Mouse (Mus musculus) hematopoietic stem cell, adult 5-6 weeks (primary cell): Measurements from ENCODE around the gene Stard13. TPM values are rescaled to one million over a fixed set of nuclear protein-coding genes. Genes with fewer than 3 reads are reported as not detected.
A peak's percentile ranks its signal among the peaks of the same experiment; 100 is the strongest.

Source experiments
- ATAC-seq, 2 experiments: fragments of 125-278 bp in 1 of 2; replicated peaks in 1 of 2; 2 replicates each; pipeline ENCODE4 v1.8.0; 2016 to 2017; ENCODE audit warnings: inconsistent platforms in 2 of 2, mild to moderate bottlenecking in 2 of 2, moderate number of reproducible peaks in 2 of 2, low read depth in 1 of 2, moderate TSS enrichment in 1 of 2; ENCODE audit not compliant: low FRiP score in 2 of 2, poor library complexity in 2 of 2, severe bottlenecking in 2 of 2, insufficient read depth in 1 of 2, low TSS enrichment in 1 of 2
- total RNA-seq: library from RNA; stranded (forward); fragments of 172-1452, 232-1000 nt; gene quantifications from 2 replicates; pipeline ENCODE4 v1.2.3, GENCODE M21; 2017

Stard13 gene
- total RNA-seq, 1 experiment from 2014 or later: 0.30 TPM

DNA sequence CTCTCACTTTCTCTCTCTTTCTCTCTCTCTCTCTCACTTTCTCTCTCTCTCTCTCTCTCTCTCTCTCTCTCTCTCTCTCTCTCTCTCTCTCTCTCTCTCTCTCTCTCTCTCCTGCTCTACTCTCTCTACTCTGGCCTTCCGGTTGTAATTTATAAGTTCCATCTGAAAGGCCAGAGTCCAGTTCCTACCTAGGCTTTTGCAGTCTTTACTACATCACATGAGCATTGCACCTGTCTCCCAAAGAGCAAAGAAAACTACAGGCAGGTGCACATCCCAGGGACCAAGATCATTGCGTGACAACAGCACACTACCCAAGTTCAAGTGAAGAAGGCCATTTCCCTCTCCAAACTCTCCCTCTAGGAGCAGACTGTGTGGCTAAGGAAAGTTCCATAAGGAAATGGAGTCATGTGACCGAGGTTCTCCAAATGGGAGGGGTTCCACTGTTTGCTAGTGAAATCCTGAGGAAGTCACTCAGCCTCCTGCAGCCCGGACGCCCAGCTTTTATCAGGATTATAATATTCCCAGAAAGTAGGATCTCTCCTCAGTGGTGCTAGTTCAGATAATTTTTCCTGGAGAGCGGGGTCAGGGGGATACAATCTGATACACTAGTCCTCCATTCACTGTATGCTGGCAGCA, 68.1 kb downstream of the Stard13 start:
- ATAC-seq: no peak

DNA sequence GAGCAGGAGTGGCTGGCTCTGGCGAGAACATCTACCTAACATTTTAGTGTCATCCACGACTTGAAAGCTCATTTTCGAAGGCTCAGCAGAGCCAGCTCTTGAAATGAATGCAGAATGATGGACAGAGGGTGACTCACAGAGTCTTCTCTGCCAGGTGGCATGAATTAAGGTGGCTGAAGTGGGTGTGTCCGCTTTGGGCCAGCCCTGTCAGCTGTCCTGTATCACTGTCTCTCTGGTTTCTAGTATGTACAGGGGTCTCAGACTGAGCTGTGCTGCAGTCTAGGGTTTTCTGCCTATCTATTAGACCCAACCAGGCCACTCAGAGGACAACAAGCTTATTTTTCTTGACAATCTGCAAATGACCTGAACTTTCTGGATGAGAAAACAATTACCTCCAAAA, 68.8 kb downstream of the Stard13 start:
- ATAC-seq: no peak

DNA sequence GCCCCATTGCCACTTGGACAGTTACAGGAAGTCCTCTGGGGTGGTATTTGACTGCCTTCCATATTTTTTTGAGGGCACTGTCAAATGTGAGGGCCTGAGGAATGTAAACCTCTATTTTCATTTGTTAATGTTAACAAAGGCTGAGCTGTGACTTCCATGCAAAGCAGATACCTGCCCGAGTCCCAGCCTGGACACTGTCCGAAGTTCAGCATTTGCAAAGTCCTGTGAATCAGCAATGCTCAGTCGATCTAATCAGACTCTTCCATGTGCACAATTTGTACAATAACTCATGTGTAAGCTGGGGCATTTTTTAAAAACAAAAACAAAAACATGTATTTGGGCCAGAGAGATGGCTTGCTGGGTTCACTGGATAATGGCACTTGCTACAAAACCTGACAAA, 71.0 kb downstream of the Stard13 start:
- ATAC-seq: no peak

DNA sequence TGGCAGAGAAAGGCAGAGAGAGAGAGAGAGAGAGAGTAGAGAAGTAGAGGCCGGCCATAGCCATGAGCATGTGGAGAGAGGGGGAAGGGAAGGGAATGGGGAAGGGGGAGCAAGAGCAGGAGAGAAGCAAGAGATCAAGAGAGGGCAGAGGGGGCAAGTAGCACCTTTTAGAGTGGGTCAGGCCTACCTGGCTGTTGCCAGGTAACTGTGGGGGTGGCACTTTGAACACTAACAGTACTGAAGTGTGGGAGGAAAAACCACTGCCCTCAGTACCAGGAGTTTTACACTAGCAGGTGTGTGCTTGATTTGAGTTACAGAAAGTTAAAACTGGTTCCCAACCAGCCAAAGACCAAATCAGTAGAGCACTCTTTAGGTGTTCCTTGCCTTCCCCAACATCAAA, 78.4 kb downstream of the Stard13 start:
- ATAC-seq: no peak

DNA sequence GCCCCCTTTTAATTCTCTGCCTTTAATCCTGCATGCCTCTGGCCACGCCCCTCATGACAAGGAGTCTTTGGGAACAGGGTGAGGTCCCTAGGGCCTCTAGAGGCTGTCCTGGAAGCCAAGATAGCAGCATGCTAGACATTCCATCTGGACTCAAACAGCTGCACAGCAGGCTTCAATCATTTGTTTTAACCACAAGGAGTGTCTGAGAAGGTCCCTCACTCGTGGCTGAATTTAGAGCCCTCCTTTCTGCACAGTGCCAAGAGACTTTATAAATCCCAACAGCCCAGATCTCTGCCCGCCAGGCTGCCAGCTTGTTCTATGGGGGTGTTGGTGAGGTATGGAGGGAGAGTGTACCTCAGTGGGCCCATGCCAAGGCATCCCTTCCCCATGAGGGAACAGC, 78.9 kb downstream of the Stard13 start:
- no peak for ATAC-seq

DNA sequence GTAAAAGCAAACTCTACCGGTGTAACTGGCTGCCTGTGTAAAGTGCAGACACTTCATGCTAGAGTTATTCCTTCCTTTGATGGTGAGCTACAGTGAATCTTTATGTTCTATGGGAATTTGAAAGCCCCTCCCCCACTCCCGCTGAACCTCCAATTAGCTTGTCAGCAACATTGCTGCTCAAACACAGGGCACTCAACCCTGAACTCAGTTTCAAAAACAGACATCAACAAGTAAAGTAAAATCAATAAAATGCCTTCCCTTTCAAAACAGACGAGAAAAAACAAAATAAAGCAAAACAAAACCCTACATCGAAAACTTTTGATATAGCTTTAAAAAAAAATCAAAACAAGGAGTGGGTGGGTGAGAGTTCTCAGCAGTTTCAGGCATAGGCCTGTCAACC, 79.6 kb downstream of the Stard13 start:
- no peak for ATAC-seq

DNA sequence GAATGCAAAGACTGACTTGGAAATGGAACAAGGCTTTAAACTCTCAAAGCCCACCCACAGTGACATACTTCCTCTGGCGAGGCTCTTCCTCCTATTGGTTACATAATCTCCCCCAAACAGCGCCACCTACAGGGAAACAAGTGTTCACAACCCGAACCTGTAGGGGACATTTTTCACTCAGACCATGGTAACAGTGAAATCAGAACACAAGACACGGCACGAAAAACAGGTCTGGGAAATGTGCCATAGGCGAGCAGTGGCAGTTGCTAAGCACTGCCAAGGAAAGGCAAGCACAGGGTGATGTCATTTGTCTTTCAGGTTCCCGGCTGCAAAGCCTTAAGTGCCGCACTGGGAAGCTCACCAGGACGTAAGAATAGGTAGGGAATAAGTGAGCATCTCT, 82.1 kb downstream of the Stard13 start:
- ATAC-seq: no peak

DNA sequence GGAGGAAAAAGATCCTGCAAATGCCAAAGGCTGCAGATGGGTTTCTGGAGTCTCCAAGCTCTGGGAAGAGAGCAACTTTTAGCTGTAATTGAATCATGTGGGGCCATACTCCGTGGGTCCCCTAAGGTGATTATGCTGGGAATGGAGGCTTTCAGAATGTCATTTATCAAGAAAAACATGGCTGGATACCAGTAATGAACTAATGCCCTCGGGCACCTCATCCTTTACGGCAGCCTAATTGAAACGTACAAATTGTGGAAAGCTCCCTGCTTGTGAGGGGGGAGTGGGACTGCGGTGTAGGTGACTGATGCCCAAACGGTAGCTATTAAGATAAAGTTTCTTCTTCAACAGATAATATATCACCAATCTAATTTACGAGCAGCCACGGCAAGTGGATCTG, 84.1 kb downstream of the Stard13 start:
- ATAC-seq: no peak

DNA sequence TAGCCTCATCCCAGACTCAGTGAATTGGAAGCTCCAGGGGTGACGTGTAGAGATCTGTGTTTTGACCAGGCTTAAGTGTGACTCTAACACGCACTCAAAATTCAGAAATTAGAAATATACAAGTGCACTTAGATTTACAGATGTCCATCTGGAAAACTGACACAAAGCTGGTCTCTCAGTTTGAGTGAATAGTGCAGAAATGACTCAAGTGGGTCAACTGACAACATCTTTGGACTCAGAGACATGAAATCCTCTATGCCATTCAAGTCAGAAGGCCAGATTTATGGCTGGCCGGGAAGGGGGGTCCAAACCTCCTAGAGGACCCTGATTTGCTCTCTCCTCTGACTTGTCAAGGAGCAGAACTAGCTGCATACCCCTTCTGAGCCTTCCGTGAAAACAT, 85.6 kb downstream of the Stard13 start:
- ATAC-seq: no peak

DNA sequence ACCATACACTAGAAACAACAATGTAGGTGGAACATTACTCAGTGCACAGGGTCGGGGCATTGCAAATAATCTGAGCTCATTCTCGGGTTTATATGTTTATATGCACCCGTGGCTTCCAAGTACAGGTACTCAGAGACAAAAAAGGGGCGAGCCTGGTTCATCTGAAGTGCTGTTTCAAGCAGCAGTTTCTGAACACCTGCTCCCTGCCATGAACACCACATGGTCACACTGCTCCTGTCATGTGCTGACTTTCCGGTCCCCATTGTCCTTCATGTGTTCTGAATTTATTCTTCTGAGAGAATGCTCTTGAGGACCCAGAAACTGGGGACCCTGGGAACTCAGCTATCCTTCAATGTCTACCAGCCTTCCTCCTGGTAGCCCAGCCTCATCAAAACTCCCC, 87.8 kb downstream of the Stard13 start:
- ATAC-seq: no peak

DNA sequence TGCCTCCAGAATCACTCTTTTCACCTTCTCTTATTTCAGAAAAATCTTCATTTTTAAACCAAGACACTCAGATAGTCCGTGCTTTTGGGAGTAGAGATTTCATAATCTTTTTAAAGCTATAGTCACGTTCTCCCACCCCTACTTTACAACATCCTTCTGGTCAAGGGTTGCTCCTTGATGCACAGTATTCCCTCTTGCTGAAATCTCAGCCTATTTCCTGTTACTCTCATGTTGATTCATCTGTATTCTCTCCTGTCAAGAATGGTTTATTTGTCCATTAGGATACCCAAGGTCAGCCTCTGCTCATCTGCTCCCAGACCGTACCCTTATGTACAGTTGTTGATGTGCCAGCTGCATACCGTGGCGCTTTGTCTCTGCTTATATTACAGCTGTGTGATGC, 89.7 kb downstream of the Stard13 start:
- no peak for ATAC-seq

DNA sequence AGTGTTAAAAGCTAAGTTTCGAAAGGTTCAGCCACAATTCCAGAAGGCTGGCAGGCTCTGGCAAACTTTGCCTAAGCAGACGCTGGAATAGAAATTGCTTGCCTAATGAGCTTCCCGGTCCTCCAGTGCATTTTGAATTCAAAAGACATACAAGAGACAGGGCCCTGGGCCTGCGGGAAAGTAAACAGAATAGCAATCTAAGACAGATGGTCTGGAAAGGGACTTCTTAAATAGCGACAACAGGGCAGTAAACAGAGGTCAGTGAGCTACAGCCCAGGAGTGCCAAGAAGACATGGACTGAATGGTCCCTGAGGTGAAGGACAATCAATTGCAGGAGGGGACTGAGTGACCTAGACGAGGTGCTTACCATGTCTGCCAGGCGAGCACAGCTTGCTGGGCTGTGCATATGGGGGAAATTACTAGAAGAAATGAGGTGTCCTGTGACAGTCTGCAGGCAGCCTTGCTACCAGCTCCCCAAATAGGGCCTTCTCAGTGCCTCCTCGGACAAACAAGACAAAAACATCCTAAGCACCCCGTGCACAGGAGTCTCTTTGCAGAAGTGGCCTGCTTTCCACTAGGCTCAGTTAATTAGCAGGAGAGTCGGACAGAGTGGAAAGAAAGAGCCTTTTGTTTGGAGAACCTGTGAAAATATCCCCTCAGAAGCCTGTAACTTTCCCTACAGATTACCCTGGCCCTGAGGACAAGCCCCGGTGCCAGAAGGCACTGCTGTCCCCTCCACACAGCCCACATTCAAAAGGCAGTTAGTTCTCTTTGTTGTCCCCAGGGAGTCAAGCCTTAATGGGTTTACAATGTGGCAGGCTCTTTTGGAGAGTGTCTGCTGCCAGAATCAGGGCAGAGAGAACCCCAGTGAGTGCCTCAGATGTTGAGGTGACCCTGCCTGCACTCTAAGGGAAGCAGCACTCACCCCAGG, 90.7 kb downstream of the Stard13 start:
- ATAC-seq: 0 out of 4 replicates have a peak, but pooled peaks of 1 of the 2 experiments have one; percentile 13

DNA sequence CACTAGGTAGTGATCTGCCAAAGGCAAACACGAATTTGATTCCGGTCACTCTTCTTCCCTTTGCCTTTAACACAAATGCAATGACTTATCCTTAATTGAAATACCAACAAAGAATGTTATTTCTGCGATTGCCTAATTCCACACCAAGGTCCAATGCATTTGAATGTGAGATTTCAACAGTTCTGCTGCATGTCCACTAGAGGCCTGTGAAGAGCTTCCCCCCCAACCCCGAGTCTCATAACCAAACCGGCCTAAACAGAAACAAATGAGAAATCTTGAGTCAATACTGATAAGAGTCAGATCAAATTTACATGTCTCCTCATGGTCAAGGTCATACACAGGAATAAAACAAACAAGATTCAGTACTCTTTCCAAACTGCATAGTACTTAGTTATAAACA, 91.4 kb downstream of the Stard13 start:
- peak; percentile 74 to 95 for ATAC-seq

DNA sequence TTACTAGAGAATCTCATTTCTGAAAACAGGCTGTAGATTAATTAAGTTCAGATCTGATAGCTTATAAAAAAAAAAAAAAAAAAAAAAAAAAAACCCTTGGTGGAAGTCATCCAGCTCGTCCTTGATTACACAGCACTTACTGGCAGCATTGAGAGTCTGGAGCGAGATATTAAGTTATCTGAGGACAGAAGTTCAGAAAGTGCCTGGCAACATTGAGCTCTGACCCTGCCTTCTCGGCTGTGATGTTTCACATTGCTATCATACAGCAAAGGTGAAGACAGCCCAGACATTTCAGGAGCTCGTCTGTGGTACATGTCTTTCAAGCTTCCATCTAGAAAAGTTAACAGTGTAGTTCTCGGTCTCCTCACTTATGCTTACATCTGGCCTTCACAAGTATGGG, 95.7 kb downstream of the Stard13 start:
- ATAC-seq: no peak

DNA sequence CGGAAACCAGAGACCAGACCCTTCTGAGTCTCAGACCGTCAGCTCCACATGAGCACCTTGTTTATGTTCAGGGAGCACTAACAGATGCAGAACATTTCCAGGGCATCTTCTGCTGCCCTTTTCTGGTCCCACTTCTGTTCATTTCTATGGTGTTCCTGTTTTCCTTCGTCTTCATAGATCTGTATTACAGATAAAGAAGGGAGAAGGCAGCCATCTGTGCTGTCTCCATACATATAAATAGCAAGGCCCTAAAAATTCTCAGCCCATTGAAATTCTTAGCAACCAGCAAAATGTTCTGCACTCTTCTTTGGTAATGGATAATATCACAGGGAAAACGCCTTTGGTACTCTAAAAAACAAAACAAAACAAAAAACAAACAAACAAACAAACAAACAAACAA, 96.3 kb downstream of the Stard13 start:
- no peak for ATAC-seq

DNA sequence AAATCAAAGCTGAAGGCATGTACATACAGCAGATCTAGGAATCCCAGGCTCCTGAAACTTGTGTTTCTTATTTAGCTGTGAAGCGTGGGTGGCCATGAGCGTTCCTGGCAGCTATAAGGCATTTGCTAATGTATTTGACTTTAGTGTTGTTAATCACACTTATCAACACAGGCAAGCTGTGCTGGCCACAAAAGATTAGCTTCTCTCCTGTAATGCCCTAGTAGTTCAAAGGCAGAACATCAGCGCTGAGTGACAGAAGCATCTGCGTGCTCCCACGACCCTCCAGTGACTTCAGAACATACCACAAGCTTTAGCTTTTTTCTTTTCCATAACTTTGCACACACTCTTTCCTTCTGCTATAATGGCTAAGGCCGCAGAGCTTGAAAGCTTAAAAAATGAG, 97.7 kb downstream of the Stard13 start:
- ATAC-seq: no peak

DNA sequence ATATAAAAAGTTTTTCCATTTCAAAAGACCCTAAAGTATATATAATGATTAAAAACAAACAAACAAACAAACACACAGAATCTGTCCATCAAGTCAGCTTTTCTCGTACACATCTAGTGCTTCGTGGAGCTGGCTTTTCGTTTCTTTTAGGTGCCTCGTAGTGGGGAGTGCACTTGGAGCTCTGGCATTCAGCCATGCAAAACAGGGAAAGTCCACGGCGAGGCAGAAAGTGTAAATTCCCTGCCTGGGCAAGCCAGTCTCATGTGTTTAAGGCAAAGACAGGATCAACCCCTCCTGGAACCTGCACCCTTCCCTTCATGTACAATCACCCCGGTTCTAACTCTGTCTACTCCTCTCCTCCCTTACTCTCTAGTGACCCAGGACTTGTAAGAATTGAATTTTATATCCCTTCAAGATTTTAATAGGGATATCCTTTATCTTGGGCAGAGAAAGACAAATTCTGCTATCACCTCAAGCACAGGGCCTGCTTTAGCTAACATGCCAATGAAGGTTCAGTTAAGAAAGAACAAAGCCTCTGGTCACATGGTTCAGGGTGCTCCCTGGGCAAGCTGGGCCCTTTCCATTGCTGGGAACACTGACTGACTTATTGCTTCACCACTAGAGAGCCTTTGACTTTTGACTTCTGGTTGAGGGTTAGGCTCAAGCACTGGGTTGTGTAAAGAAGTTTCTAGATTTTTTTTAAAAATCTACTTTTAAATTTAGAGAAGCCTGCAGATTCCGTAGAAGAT, 98.4 kb downstream of the Stard13 start:
- ATAC-seq: no peak

DNA sequence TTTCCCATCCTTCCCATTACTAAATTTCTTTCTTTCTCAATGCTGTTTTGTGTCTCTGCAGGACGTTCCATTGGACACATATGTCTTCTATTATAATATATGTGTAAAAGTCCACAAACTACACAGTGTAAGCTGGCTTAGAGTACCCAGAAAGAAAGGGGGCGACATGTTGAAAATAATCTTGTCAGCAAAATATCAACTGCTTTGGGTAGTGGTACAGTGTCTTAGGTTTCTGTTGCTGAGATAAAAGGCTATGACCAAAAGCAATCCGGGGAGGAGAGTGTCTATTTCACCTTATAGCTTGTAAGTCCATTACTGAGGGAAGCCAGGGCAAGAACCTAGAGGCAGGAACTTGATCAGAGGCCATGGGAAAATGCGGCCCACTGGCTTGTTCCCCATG, 99.4 kb downstream of the Stard13 start:
- ATAC-seq: no peak
